Mouse (Mus musculus) liver, embryonic 13.5 days (tissue): ENCODE measurements around the gene Gamt. TPM values are rescaled to one million over a fixed set of nuclear protein-coding genes. Genes with fewer than 3 reads are reported as not detected.

Experiments used
- ATAC-seq: fragments of 200-750 bp; cut with Nextera tagmentation; 2 replicates; pipeline ENCODE4 v1.8.0; 2017; ENCODE audit warnings: low read depth, mild to moderate bottlenecking, moderate number of reproducible peaks, moderate library complexity
- DNase-seq: peaks from one replicate; pipeline ENCODE4 v3.0.0; 2022
- H3K27ac ChIP-seq: fragments of 300-500 bp; sonication (generic); 2 replicates; pipeline ENCODE4 v1.5.1; 2015; ENCODE audit warnings: moderate library complexity, mild to moderate bottlenecking, inconsistent platforms
- H3K27me3 ChIP-seq: fragments of 300-500 bp; sonication (generic); 2 replicates; pipeline ENCODE4 v1.6.1; 2015; ENCODE audit warnings: mild to moderate bottlenecking, inconsistent platforms
- H3K36me3 ChIP-seq: fragments of 300-500 bp; sonication (generic); 2 replicates; pipeline ENCODE4 v1.6.1; 2015; ENCODE audit warnings: mild to moderate bottlenecking, inconsistent platforms
- H3K4me1 ChIP-seq: fragments of 300-500 bp; sonication (generic); replicated peaks from 2 replicates; pipeline ENCODE4 v1.6.1; 2015; ENCODE audit warnings: inconsistent platforms
- H3K4me2 ChIP-seq: fragments of 300-500 bp; sonication (generic); 2 replicates; pipeline ENCODE4 v1.6.1; 2015; ENCODE audit warnings: inconsistent platforms, mild to moderate bottlenecking, moderate library complexity
- H3K4me3 ChIP-seq: fragments of 300-500 bp; sonication (generic); replicated peaks from 2 replicates; pipeline ENCODE4 v1.5.1; 2015; ENCODE audit warnings: mild to moderate bottlenecking, inconsistent platforms
- H3K9ac ChIP-seq: fragments of 300-500 bp; sonication (generic); 2 replicates; pipeline ENCODE4 v1.6.1; 2015; ENCODE audit warnings: mild to moderate bottlenecking, inconsistent platforms
- H3K9me3 ChIP-seq: fragments of 300-500 bp; sonication (generic); replicated peaks from 2 replicates; pipeline ENCODE4 v1.6.1; 2016; ENCODE audit warnings: inconsistent platforms
- WGBS: fragments of 180-500 bp; shearing (Covaris S2); methylation state at CpG from one replicate; pipeline ENCODE4 v1.1.7; 2015; ENCODE audit not compliant: insufficient replicate concordance; 5-methylcytosine and 5-hydroxymethylcytosine counted together
- polyA plus RNA-seq: library from polyadenylated mRNA; unstranded; fragments of >200 nt; fragmentation: Nextera tagmentation; extraction: Ambion mirVana; gene quantifications from 2 replicates; pipeline ENCODE4 v1.2.1, GENCODE M21; 2015

The Gamt gene
- polyA plus RNA-seq, 1 experiment from 2014 or later = 57.2 TPM

- DNase-seq = no peak
- Histone ChIP-seq H3K27ac (no peak overlapping the region), H3K9me3 (no peaks in the 10 kb centered on the region), H3K9ac (no peak overlapping the region), H3K4me2 (no peak overlapping the region), H3K36me3 (peaks cover 23% of the 10 kb centered on the region), H3K4me1 (peaks cover 59% of the 10 kb centered on the region), H3K4me3 (no peak overlapping the region), H3K27me3 (peaks cover 63% of the 10 kb centered on the region)
- 49% methylated on average over 8 of the region's 8 CpGs for WGBS
- ATAC-seq = no peak
Measured at GRCm38 (mm10) chr10:80297526-80298133, 36.8 kb upstream of the Gamt start.

- Histone ChIP-seq H3K27ac (no peak overlapping the region), H3K4me3 (no peak overlapping the region), H3K9ac (no peak overlapping the region), H3K4me1 (peaks cover 54% of the 10 kb centered on the region), H3K4me2 (no peak overlapping the region), H3K9me3 (no peaks in the 10 kb centered on the region), H3K36me3 (peaks cover 23% of the 10 kb centered on the region), H3K27me3 (peaks cover 55% of the 10 kb centered on the region)
- no peak for ATAC-seq
- DNase-seq = no peak
- WGBS = 69% methylated on average over 5 of the region's 5 CpGs
Measured at GRCm38 (mm10) chr10:80296824-80297223, 36.0 kb upstream of the Gamt start.

- peaks cover 56% of the 10 kb centered on the region for H3K4me1 ChIP-seq
- no peaks in the 10 kb centered on the region for H3K9me3 ChIP-seq
- DNase-seq (peak; percentile 67), ATAC-seq (peak; percentile 41)
- peak within 1 kb of the TSS; percentile 93 for H3K4me2 ChIP-seq
- H3K27ac ChIP-seq = peak within 1 kb of the TSS; percentile 94
- peak within 1 kb of the TSS; percentile 100 for H3K9ac ChIP-seq
- peaks cover 23% of the 10 kb centered on the region for H3K36me3 ChIP-seq
- WGBS = 4% methylated on average over 26 of the region's 26 CpGs
- H3K27me3 ChIP-seq = peaks cover 45% of the 10 kb centered on the region
- peak within 1 kb of the TSS; percentile 44 for H3K4me3 ChIP-seq
Measured at GRCm38 (mm10) chr10:80295618-80296425, 35.0 kb upstream of the Gamt start, which contains the start of gene Apc2. Gene Apc2, plus strand, starts transcription at chr10:80295977.

- Histone ChIP-seq H3K4me3 (no peak overlapping the region), H3K27ac (peak overlapping the region; percentile 94), H3K9ac (peak overlapping the region; percentile 100; the same call in 1 of the 2 replicates), H3K4me1 (peaks cover 56% of the 10 kb centered on the region), H3K4me2 (peak overlapping the region; percentile 93), H3K36me3 (peaks cover 23% of the 10 kb centered on the region), H3K27me3 (peaks cover 35% of the 10 kb centered on the region), H3K9me3 (no peaks in the 10 kb centered on the region)
- WGBS = 32% methylated on average over 7 of the region's 7 CpGs
- ATAC-seq (no peak), DNase-seq (no peak)
Measured at GRCm38 (mm10) chr10:80294788-80295303, 34.0 kb upstream of the Gamt start.

GRCm38 (mm10) chr10:80294311-80294710 is 33.5 kb upstream of the Gamt start:
- DNase-seq = no peak
- Histone ChIP-seq H3K9me3 (no peaks in the 10 kb centered on the region), H3K27me3 (peaks cover 30% of the 10 kb centered on the region), H3K4me2 (peak overlapping the region; percentile 93), H3K9ac (peak overlapping the region; percentile 100), H3K4me3 (peak overlapping the region; percentile 95), H3K4me1 (peaks cover 56% of the 10 kb centered on the region), H3K36me3 (peaks cover 24% of the 10 kb centered on the region), H3K27ac (peak overlapping the region; percentile 94)
- WGBS = 85% methylated on average over 4 of the region's 4 CpGs
- no peak for ATAC-seq

GRCm38 (mm10) chr10:80293325-80293724 is 32.5 kb upstream of the Gamt start:
- ATAC-seq = no peak
- H3K4me1 ChIP-seq = peaks cover 56% of the 10 kb centered on the region
- 11% methylated on average over 14 of the region's 14 CpGs for WGBS

GRCm38 (mm10) chr10:80292251-80293146 is 31.7 kb upstream of the Gamt start, which contains the start of gene Rps15:
Gene Rps15, plus strand, starts transcription at chr10:80292453.
- Histone ChIP-seq H3K27me3 (peaks cover 12% of the 10 kb centered on the region), H3K36me3 (peaks cover 41% of the 10 kb centered on the region), H3K27ac (peak within 1 kb of the TSS; percentile 94), H3K9ac (peak within 1 kb of the TSS; percentile 100), H3K4me2 (peak within 1 kb of the TSS; percentile 93), H3K9me3 (no peaks in the 10 kb centered on the region), H3K4me3 (peak within 1 kb of the TSS; percentile 95), H3K4me1 (peaks cover 55% of the 10 kb centered on the region)
- DNase-seq (peak; percentile 91), ATAC-seq (peak; percentile 85)
- under 1% methylated on average over 72 of the region's 72 CpGs for WGBS

More at GRCm38 (mm10) chr10:80293325-80293724, 32.5 kb upstream of the Gamt start:
- H3K4me2 ChIP-seq = peak overlapping the region; percentile 93
- H3K36me3 ChIP-seq = peaks cover 34% of the 10 kb centered on the region
- peak overlapping the region; percentile 100 for H3K9ac ChIP-seq
- no peaks in the 10 kb centered on the region for H3K9me3 ChIP-seq
- peaks cover 20% of the 10 kb centered on the region for H3K27me3 ChIP-seq
- peak overlapping the region; percentile 94 for H3K27ac ChIP-seq
- DNase-seq = no peak
- H3K4me3 ChIP-seq = peak overlapping the region; percentile 95

- no peak overlapping the region for H3K27ac ChIP-seq
- no peaks in the 10 kb centered on the region for H3K9me3 ChIP-seq
- H3K4me1 ChIP-seq = peaks cover 18% of the 10 kb centered on the region
- H3K27me3 ChIP-seq = no peaks in the 10 kb centered on the region
- no peak overlapping the region for H3K9ac ChIP-seq
- DNase-seq (no peak), ATAC-seq (no peak)
- no peak overlapping the region for H3K4me2 ChIP-seq
- peaks cover 64% of the 10 kb centered on the region for H3K36me3 ChIP-seq
- WGBS = 71% methylated on average over 8 of the region's 8 CpGs
- no peak overlapping the region for H3K4me3 ChIP-seq
Measured at GRCm38 (mm10) chr10:80288657-80289056, 27.8 kb upstream of the Gamt start.

GRCm38 (mm10) chr10:80288097-80288496 is 27.3 kb upstream of the Gamt start:
- H3K4me2 ChIP-seq = no peak overlapping the region
- no peaks in the 10 kb centered on the region for H3K9me3 ChIP-seq
- no peak overlapping the region for H3K9ac ChIP-seq
- ATAC-seq (no peak), DNase-seq (no peak)
- no peak overlapping the region for H3K27ac ChIP-seq
- no peaks in the 10 kb centered on the region for H3K27me3 ChIP-seq
- no peak overlapping the region for H3K4me3 ChIP-seq
- H3K4me1 ChIP-seq = peaks cover 12% of the 10 kb centered on the region
- H3K36me3 ChIP-seq = peaks cover 64% of the 10 kb centered on the region
- WGBS = 90% methylated on average over 12 of the region's 12 CpGs

- H3K4me2 ChIP-seq = no peak overlapping the region
- no peak overlapping the region for H3K4me3 ChIP-seq
- peaks cover 88% of the 10 kb centered on the region for H3K36me3 ChIP-seq
- 84% methylated on average over 15 of the region's 15 CpGs for WGBS
- H3K9me3 ChIP-seq = no peaks in the 10 kb centered on the region
- no peak overlapping the region for H3K9ac ChIP-seq
- ATAC-seq (no peak), DNase-seq (no peak)
- peaks cover 14% of the 10 kb centered on the region for H3K4me1 ChIP-seq
- H3K27me3 ChIP-seq = no peaks in the 10 kb centered on the region
- H3K27ac ChIP-seq = no peak overlapping the region
Measured at GRCm38 (mm10) chr10:80285222-80286070, 24.6 kb upstream of the Gamt start.
